Mouse (Mus musculus) kidney, embryonic 16.5 days (tissue): ENCODE measurements at regions not wholly inside any gene's neighbourhood (a gene's known extent, or its start where the extent isn't known, plus 50 kb on each side); places are given as distances from the start of the nearest gene placed in this dataset.

Experiments used
- ATAC-seq: fragments of 200-750 bp; cut with Nextera tagmentation; 2 replicates; pipeline ENCODE4 v1.8.0; 2017; ENCODE audit warnings: moderate TSS enrichment; ENCODE audit not compliant: low FRiP score, low TSS enrichment
- H3K27ac ChIP-seq: fragments of 300-500 bp; sonication (generic); 2 replicates; pipeline ENCODE4 v1.5.1; 2014; ENCODE audit warnings: low read length
- H3K27me3 ChIP-seq: fragments of 300-500 bp; sonication (generic); 2 replicates; pipeline ENCODE4 v1.6.1; 2014; ENCODE audit warnings: low read length, control low read depth, mixed read lengths; ENCODE audit not compliant: insufficient read depth
- H3K36me3 ChIP-seq: fragments of 300-500 bp; sonication (generic); 2 replicates; pipeline ENCODE4 v1.6.1; 2014; ENCODE audit warnings: low read length, control low read depth, mixed read lengths; ENCODE audit not compliant: insufficient read depth
- H3K4me1 ChIP-seq: fragments of 300-500 bp; sonication (generic); 2 replicates; pipeline ENCODE4 v1.6.1; 2014; ENCODE audit warnings: low read length, control low read depth, mixed read lengths; ENCODE audit not compliant: insufficient read depth
- H3K4me2 ChIP-seq: fragments of 300-500 bp; sonication (generic); replicated peaks from 2 replicates; pipeline ENCODE4 v1.6.1; 2014; ENCODE audit warnings: low read depth, low read length
- H3K4me3 ChIP-seq: fragments of 300-500 bp; sonication (generic); 2 replicates; pipeline ENCODE4 v1.5.1; 2014; ENCODE audit warnings: mild to moderate bottlenecking, low read length
- H3K9ac ChIP-seq: fragments of 300-500 bp; sonication (generic); replicated peaks from 2 replicates; pipeline ENCODE4 v1.6.1; 2014; ENCODE audit warnings: low read length
- H3K9me3 ChIP-seq: fragments of 300-500 bp; sonication (generic); 2 replicates; pipeline ENCODE4 v1.6.1; 2016; ENCODE audit warnings: low read length, control low read depth
- WGBS: fragments of 180-500 bp; shearing (Covaris S2); extraction: QIAGEN DNeasy Blood & Tissue Kit; methylation state at CpG from one replicate; pipeline ENCODE4 v1.1.7; 2014; 5-methylcytosine and 5-hydroxymethylcytosine counted together

- Histone ChIP-seq H3K4me2 (peak overlapping the region; percentile 53), H3K4me1 (peaks cover 41% of the 10 kb centered on the region), H3K36me3 (no peaks in the 10 kb centered on the region), H3K27me3 (peaks cover 40% of the 10 kb centered on the region), H3K9me3 (no peaks in the 10 kb centered on the region), H3K9ac (0 out of 2 replicates have a peak overlapping the region, but pooled peaks have one; percentile 34), H3K4me3 (peak overlapping the region; percentile 23; the same call in 1 of the 2 replicates), H3K27ac (peak overlapping the region; percentile 97)
- WGBS: 4% methylated on average over 4 of the region's 4 CpGs
- peak; percentile 53 for ATAC-seq
Observed at GRCm38 (mm10) chr5:139598715-139599114, 55.4 kb downstream of the Uncx start.

- peak; percentile 91 for ATAC-seq
Observed at GRCm38 (mm10) chr5:139599191-139599937, 56.1 kb downstream of the Uncx start.

GRCm38 (mm10) chr5:139600213-139600612 is 56.9 kb downstream of the Uncx start:
- H3K4me1 ChIP-seq: peaks cover 48% of the 10 kb centered on the region
- 6% methylated on average over 15 of the region's 15 CpGs for WGBS
- H3K27ac ChIP-seq: peak overlapping the region; percentile 97
- peaks cover 40% of the 10 kb centered on the region for H3K27me3 ChIP-seq
- ATAC-seq: no peak
- peak overlapping the region; percentile 53 for H3K4me2 ChIP-seq
- H3K36me3 ChIP-seq: no peaks in the 10 kb centered on the region
- H3K9me3 ChIP-seq: no peaks in the 10 kb centered on the region
- peak overlapping the region; percentile 24; the same call in 1 of the 2 replicates for H3K9ac ChIP-seq
- H3K4me3 ChIP-seq: 0 out of 2 replicates have a peak overlapping the region, but pooled peaks have one; percentile 4

More at GRCm38 (mm10) chr5:139599191-139599937, 56.1 kb downstream of the Uncx start:
- 0% methylated on average over 25 of the region's 25 CpGs for WGBS
- Histone ChIP-seq H3K27ac (peak overlapping the region; percentile 97), H3K9me3 (no peaks in the 10 kb centered on the region), H3K4me3 (peak overlapping the region; percentile 23), H3K4me1 (peaks cover 45% of the 10 kb centered on the region), H3K9ac (peak overlapping the region; percentile 67), H3K36me3 (no peaks in the 10 kb centered on the region), H3K27me3 (peaks cover 41% of the 10 kb centered on the region), H3K4me2 (peak overlapping the region; percentile 53)

GRCm38 (mm10) chr5:139602860-139603259 is 59.6 kb downstream of the Uncx start:
- ATAC-seq: no peak
- H3K4me1 ChIP-seq: peaks cover 44% of the 10 kb centered on the region
- H3K4me3 ChIP-seq: no peak overlapping the region
- peaks cover 37% of the 10 kb centered on the region for H3K27me3 ChIP-seq
- WGBS: 80% methylated on average over 4 of the region's 4 CpGs
- H3K27ac ChIP-seq: no peak overlapping the region; the same call in 1 of the 2 replicates
- no peaks in the 10 kb centered on the region for H3K36me3 ChIP-seq
- H3K4me2 ChIP-seq: no peak overlapping the region
- H3K9me3 ChIP-seq: no peaks in the 10 kb centered on the region
- no peak overlapping the region for H3K9ac ChIP-seq

GRCm38 (mm10) chr5:139603535-139603934 is 60.2 kb downstream of the Uncx start:
- Histone ChIP-seq H3K4me3 (no peak overlapping the region), H3K4me2 (no peak overlapping the region), H3K9ac (no peak overlapping the region), H3K36me3 (no peaks in the 10 kb centered on the region), H3K4me1 (peaks cover 38% of the 10 kb centered on the region), H3K27me3 (peaks cover 34% of the 10 kb centered on the region), H3K9me3 (no peaks in the 10 kb centered on the region), H3K27ac (peak overlapping the region; percentile 61)
- no peak for ATAC-seq
- WGBS: 30% methylated on average over 4 of the region's 4 CpGs

- H3K9me3 ChIP-seq: no peaks in the 10 kb centered on the region
- peaks cover 30% of the 10 kb centered on the region for H3K4me1 ChIP-seq
- 23% methylated on average over 4 of the region's 4 CpGs for WGBS
- H3K27ac ChIP-seq: peak overlapping the region; percentile 61
- H3K27me3 ChIP-seq: peaks cover 30% of the 10 kb centered on the region
- H3K4me2 ChIP-seq: no peak overlapping the region
- no peaks in the 10 kb centered on the region for H3K36me3 ChIP-seq
- H3K9ac ChIP-seq: no peak overlapping the region
- peak; percentile 63 for ATAC-seq
- H3K4me3 ChIP-seq: no peak overlapping the region
Observed at GRCm38 (mm10) chr5:139604327-139604726, 61.0 kb downstream of the Uncx start.

GRCm38 (mm10) chr5:139610610-139611520 is 67.6 kb downstream of the Uncx start:
- no peak for ATAC-seq
- 69% methylated on average over 28 of the region's 28 CpGs for WGBS
- H3K9me3 ChIP-seq: no peaks in the 10 kb centered on the region

GRCm38 (mm10) chr5:139612224-139612623 is 68.9 kb downstream of the Uncx start:
- 0 out of 2 replicates have a peak, but pooled peaks cover 5% of the 10 kb centered on the region for H3K4me1 ChIP-seq
- H3K36me3 ChIP-seq: no peaks in the 10 kb centered on the region
- no peak for ATAC-seq
- no peak overlapping the region for H3K27ac ChIP-seq
- H3K4me2 ChIP-seq: no peak overlapping the region
- H3K9ac ChIP-seq: no peak overlapping the region
- H3K4me3 ChIP-seq: no peak overlapping the region
- H3K9me3 ChIP-seq: no peaks in the 10 kb centered on the region
- WGBS: 55% methylated on average over 5 of the region's 5 CpGs
- peaks cover 20% of the 10 kb centered on the region; the same call in 1 of the 2 replicates for H3K27me3 ChIP-seq

More at GRCm38 (mm10) chr5:139610610-139611520, 67.6 kb downstream of the Uncx start:
- no peak overlapping the region for H3K9ac ChIP-seq
- peaks cover 10% of the 10 kb centered on the region; the same call in 1 of the 2 replicates for H3K27me3 ChIP-seq
- no peaks in the 10 kb centered on the region for H3K36me3 ChIP-seq
- H3K4me2 ChIP-seq: no peak overlapping the region
- no peak overlapping the region for H3K27ac ChIP-seq
- no peak overlapping the region for H3K4me3 ChIP-seq
- 0 out of 2 replicates have a peak, but pooled peaks cover 5% of the 10 kb centered on the region for H3K4me1 ChIP-seq

GRCm38 (mm10) chr5:139612676-139613075 is 69.4 kb downstream of the Uncx start:
- Histone ChIP-seq H3K36me3 (no peaks in the 10 kb centered on the region), H3K9me3 (no peaks in the 10 kb centered on the region), H3K4me2 (no peak overlapping the region), H3K9ac (no peak overlapping the region), H3K4me1 (0 out of 2 replicates have a peak, but pooled peaks cover 5% of the 10 kb centered on the region), H3K27me3 (peaks cover 24% of the 10 kb centered on the region; the same call in 1 of the 2 replicates), H3K27ac (no peak overlapping the region), H3K4me3 (no peak overlapping the region)
- WGBS: 59% methylated on average over 6 of the region's 6 CpGs
- ATAC-seq: no peak
